Mouse (Mus musculus): ENCODE results near the gene Fcgr2b. TPM values are rescaled to one million over a fixed set of nuclear protein-coding genes. Genes with fewer than 3 reads are reported as not detected.

Fcgr2b gene
- 212 to 233 TPM (median 218 TPM) in 4 replicates for total RNA-seq (2023)

GRCm38 (mm10) chr1:170976447-170976846, at the start of gene Fcgr2b:
Gene Fcgr2b, minus strand, starts transcription at chr1:170976547.

GRCm38 (mm10) chr1:171018737-171019136, 42.4 kb upstream of the Fcgr2b start, which contains the start of gene Fcgr4:
Gene Fcgr4, plus strand, starts transcription at chr1:171018920.

GRCm38 (mm10) chr1:170927378-170927777, 49.0 kb downstream of the Fcgr2b start, which contains the start of gene Fcrla:
Gene Fcrla, minus strand, starts transcription at chr1:170927583.

GRCm38 (mm10) chr1:170912891-170913615, 63.3 kb downstream of the Fcgr2b start, which contains the start of gene Fcrlb:
Gene Fcrlb, minus strand, starts transcription at chr1:170912941.

Other genes with a start within 250 kb of the Fcgr2b start
- gene Atf6, start 108.8 kb downstream of the Fcgr2b start, total RNA-seq (2023) = 48.9 to 53.1 TPM (median 51.2 TPM) in 4 replicates
- gene Gm26620, start 91.5 kb downstream of the Fcgr2b start, total RNA-seq (2023) = 1.4 to 2.0 TPM (median 1.9 TPM) in 4 replicates
- gene Dusp12, start 91.0 kb downstream of the Fcgr2b start, total RNA-seq (2023) = 12.4 to 13.3 TPM (median 12.9 TPM) in 4 replicates
- 0.88 to 1.4 TPM (median 1.1 TPM) in 4 replicates for gene Fcrlb, start 63.6 kb downstream of the Fcgr2b start, total RNA-seq (2023)
- 353 to 398 TPM (median 376 TPM) in 4 replicates for gene Fcrla, start 49.0 kb downstream of the Fcgr2b start, total RNA-seq (2023)
- gene Fcgr4, start 42.4 kb upstream of the Fcgr2b start, total RNA-seq (2023) = 0.60 to 0.94 TPM (median 0.63 TPM) in 4 replicates
- gene Fcgr3, start 88.4 kb upstream of the Fcgr2b start, total RNA-seq (2023) = 1.5 to 3.3 TPM (median 2.1 TPM) in 4 replicates
- gene Cfap126, start 137.4 kb upstream of the Fcgr2b start, total RNA-seq (2023) = 0.78 to 3.5 TPM (median 1.8 TPM) in 4 replicates
- 82.0 to 92.2 TPM (median 86.4 TPM) in 4 replicates for gene Sdhc, start 174.1 kb upstream of the Fcgr2b start, total RNA-seq (2023)
- gene Mpz, start 174.2 kb upstream of the Fcgr2b start, total RNA-seq (2023) = not detected in 4 replicates
- not detected in 4 replicates for gene Pcp4l1, start 219.7 kb upstream of the Fcgr2b start, total RNA-seq (2023)
- not detected in 4 replicates for gene Nr1i3, start 237.4 kb upstream of the Fcgr2b start, total RNA-seq (2023)
- 17.1 to 22.3 TPM (median 20.0 TPM) in 4 replicates for gene Tomm40l, start 246.0 kb upstream of the Fcgr2b start, total RNA-seq (2023)
- not detected in 4 replicates for gene Apoa2, start 248.5 kb upstream of the Fcgr2b start, total RNA-seq (2023)

Data from B cell, adult 62 days (primary cell).